Mouse (Mus musculus): ENCODE results near the gene Pbsn.
"Not testable (repeated sequence)": the region's sequence is repeated elsewhere in the genome, so short reads cannot be mapped to it uniquely, and the experiment has no call there.

Gene Pbsn

DNA sequence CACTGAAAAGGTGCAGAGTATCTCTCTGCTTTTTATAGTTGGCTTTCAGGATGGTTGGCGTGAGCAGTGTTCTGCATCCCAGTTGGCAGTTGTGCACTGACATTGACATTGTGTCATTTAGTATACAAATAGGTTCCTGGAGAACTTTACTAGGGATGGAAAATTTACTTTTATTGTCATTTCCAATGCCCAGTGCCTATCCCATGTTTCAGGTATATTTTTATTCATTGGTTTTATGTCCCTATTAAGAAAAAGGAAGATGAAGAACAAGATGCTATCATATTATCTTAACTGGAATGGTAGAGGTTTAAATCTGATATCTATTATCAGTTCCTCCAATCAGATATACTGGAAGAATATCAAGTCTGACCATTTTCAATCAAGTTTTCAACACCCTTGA, at the start of gene Pbsn:
Gene Pbsn, minus strand, starts transcription at position 101 of the 400 bp plus-strand sequence.
- DNase-seq (ENCODE audit: low spot score): no peak

DNA sequence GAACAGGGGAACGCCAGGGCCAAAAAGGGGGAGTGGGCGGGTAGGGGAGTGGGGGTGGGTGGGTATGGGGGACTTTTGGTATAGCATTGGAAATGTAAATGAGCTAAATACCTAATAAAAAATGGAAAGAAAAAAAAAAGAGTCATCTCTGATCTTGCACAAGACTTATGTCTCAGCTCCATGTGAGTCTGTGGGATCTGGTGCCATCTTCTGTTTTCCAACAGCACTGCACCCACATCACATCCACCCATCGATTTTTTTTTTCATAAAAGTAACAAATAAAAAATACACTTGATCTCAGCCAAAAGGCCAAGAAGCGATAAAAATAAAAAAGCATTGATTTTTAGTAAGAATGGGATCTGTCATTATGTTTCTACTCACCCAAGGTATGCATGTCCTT, 26.6 kb upstream of the Pbsn start:
- DNase-seq (ENCODE audit: low spot score): not testable (repeated sequence)

DNA sequence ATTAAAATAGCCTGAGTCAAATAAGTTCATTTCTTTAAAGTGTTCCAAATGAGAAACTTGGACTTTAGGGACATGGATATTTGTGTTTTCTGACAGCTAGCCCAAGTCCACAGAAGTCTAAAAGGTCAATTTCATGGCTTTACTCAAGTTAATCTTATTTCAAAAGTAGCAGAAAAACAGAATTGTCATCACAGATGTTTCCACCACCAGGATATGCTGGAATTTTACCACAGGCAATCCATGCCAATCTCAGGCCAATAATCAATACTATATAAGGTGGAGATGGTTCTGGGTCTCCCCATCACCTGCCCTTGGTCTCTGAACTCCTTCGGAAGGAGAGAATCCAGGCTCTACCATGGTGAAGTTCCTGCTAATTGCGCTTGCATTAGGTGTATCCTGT, 11.0 kb upstream of the Pbsn start, which contains the start of gene Gm14744:
Gene Gm14744, plus strand, starts transcription at position 301 of the 400 bp plus-strand sequence.
- DNase-seq (ENCODE audit: low spot score): not testable (repeated sequence)

DNA sequence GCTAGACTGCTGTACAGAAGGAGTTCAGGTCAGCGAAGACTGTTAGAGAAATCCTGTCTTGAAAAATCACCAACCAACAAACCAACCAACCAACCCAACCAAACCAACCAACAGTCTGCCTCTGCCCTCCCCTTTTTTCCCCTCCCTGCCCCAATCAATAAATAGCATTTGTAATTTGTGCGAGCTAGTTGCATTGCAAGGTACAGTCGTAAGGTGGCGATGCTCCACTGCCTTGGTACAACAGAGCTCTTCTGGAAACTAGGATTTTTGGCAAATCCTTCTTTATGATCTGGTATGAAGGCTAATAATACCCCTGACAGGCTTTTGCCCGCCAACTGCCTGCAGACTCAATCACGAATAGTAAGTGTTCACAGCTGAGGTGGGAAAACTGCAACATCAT, 41.4 kb downstream of the Pbsn start:
- no peak for DNase-seq (ENCODE audit: low spot score)

- DNase-seq (ENCODE audit: low spot score): no peak
Observed at GRCm38 (mm10) chrX:77810608-77811206, 42.7 kb downstream of the Pbsn start.

DNA sequence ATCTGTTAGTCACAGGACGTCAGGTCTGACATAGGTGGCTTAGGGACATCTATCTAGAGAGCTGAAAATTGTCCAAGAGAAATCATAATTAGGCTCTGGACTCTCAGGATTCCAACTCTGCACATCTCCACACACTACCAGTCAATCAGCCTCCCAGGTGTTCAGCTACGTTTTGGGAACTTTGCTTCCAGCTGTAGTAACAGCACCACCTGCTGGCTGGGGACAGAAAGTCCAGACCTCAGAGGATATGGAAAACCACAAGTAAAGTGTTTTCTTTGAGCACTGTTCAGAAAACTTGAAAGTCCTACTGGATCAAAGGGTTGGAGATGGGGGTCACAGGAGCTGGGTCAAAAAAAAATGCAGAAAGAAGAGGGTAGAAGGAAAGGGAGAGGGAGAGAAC, 44.8 kb downstream of the Pbsn start:
- no peak for DNase-seq (ENCODE audit: low spot score)

DNA sequence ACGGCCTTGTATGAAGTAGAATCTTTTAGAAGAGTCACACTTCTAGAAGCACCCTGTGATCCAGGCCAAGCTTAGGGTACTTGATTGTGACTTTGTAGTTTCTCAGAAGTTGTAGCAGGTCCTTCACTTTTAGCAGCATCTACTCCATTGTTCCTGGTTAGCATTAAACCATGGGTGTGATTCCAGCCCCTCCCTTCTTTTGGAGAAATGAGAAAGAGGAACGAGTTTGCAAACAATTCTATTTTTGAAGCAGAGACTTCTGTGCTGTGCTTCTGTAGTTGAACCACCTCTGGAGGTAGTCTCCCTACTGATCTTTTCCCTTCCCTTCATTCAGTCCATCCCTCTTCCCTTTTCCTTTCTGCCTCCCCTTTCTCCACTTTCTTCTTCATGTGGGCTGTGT, 51.1 kb downstream of the Pbsn start:
- no peak for DNase-seq (ENCODE audit: low spot score)

- no peak for DNase-seq (ENCODE audit: low spot score)
Observed at GRCm38 (mm10) chrX:77801543-77801942, 51.9 kb downstream of the Pbsn start.

DNA sequence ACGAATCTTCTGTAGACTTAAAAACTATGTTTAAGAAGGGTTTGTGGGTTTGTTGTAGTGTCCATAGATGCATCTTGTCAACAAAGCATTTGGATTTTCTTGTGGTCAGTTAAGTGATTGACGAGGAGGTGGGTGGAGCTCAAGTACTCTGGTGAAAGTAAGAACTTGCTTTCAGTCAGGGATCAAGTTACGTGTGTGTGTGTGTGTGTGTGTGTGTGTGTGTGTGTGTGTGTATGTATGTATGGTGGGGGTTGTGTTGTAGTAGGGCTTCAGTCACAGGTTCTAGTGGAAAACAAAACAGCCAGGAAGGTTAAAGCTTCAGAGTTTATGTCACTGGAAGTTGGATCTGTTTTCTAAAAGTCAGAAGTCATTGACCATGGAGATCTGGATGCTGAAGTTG, 53.9 kb downstream of the Pbsn start:
- no peak for DNase-seq (ENCODE audit: low spot score)

DNA sequence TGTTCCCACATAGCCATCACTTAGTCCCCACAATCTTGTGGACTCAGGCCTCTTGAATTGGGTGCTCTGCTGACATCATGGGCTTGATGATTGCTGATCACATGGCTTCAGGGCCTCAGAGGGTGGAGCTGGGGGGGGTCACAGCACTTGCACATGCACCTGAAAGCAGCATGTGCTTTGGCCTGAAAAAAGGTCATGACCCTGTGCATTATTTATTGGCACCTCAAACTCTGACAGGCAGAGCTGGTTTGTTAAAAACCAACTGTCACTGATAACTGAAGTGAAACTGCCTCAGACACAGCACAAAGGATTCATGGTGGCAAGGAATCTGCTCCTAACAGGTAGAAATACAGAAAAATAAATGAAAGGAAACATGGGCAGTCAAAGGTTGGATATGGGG, 55.6 kb downstream of the Pbsn start:
- DNase-seq (ENCODE audit: low spot score): no peak

DNA sequence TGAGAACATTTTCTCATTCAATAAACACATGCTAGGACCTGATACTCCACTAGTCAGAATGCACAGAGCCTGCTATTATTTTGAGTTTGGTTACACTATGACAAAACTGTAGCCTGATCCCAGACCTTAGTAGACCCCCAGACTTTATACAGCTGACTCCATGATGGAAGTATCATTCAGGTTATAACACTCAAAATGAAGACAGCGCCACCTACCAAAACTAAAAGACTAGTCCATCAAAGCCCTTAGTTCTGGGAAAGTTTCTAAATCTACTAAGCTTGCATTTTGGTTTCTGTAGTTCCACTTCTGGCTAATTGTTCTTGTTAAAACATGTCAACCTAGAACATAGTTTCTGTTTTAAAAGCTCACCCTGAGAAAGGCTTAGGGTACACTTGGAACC, 56.5 kb downstream of the Pbsn start:
- no peak for DNase-seq (ENCODE audit: low spot score)

DNA sequence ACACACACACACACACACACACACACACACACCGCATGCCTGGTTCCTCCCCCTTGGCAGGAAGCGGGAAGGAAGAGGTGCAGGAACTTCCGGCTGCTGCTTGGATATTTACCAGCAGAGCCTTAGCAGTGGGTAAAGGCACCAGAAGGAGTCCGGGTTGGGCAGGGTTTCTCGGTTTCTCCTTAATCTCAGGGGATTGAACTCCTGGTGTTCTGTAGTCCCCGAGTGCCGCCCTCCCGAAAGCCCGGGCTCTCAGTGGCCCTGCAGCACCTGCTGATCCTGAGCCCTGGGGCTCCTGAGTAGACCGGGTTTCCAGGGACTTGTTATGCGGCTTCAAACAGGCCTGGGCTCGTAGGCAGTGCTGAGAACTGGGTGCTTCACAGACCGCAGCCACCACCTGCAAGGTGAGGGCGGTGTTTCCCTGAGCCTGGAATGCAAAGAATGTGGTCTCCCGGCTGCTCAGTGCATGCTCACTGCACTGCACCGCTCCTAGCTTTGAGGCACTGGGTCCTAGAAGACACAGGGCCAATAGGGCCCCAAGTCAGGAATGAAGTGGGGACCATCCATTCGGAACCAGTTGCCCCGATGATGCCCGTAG, 57.1 kb downstream of the Pbsn start, which contains the start of gene Prkx:
Gene Prkx, minus strand, starts transcription at position 41 of the 598 bp plus-strand sequence.
- DNase-seq (ENCODE audit: low spot score): peak; percentile 1

DNA sequence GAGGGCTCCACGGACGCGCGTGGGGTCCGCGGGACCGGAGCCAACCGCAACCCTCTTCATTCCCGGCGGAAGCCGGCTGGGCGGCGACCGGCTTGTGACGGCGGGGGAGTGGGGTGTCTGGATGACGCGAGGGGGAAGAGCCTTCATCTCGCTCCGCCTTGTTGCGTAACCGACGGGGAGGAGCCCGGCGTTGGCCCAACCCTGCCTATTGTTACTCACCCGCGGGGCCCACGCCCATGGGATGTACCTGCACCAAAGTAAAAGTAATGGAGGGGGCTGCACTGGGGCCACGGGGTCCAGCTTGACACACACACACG, 57.6 kb downstream of the Pbsn start:
- peak; percentile 73 for DNase-seq (ENCODE audit: low spot score)

DNA sequence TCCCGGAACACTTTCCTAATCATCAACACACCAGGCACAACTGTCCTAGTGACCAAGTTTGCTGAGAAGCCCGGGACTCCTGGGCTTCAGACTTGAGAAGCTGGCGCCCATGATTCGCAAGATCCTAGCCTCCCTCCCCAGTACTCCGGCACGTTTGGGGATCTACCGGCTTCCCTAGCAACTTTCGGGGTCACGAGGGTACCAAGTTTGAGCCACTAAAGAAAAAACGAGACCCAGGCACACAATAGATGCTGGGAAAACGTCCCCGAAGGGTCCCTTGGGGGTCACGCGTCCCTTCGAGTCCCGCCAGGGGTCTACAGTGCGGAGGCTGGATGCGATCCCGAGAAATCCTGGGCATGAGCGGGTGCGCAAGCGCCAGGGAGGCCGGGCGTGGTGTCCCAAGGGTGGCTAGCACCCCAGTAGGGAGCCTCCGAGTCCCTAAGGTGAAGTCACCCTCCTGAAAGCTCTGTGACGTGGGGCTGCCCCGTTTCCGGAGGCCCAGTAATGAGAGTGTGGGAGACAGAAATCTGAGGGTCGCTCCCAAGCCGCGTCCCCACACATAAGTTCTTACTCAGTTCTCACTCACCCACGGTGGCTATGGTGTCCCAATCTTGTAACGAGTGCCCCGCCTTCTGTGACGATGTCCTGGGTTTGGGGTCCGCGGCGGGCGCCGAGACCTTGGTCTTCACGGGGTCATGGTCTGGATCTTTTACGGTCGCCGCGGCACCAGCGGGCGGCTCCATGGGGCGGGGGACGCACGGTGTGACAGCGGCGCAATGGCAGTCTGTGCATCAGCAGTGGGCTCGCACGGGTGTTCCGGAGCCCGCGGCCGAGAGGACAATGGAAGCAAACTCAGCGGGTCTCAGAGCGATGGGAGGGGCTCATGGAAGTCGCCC, 58.2 kb downstream of the Pbsn start:
- DNase-seq (ENCODE audit: low spot score): peak; percentile 9

DNA sequence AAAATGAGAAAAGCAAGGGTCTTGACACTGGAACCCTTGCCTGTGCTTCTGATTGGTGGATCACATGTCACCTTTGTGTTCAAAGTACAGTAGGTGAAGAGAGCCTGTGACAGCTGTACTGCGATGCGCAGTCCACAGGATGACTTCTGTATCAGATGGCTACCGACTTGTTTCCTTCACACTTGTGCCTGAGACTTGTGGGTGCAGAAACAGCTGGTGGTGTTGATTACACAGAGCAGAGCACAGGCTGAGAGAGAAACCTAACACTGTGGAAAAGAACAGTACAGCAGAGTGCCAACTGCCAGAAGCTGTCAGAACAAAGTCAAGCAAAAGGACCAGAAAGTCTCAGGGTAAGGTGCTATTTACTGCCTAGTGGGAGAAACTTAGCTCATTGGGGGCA, 64.7 kb downstream of the Pbsn start:
- no peak for DNase-seq (ENCODE audit: low spot score)

Measured in spleen, adult 12 weeks (tissue).